Mouse (Mus musculus): ENCODE data around the gene Rhno1.

- no peak for TF ChIP-seq CTCF (conservative IDR thresholded peaks at IDR 0.05; ENCODE audit: insufficient read depth, insufficient read length, low read depth, low read length)
- TF ChIP-seq POLR2A (IDR thresholded peaks at IDR 0.05; ENCODE audit: low read depth, low read length), result no peak
Observed at GRCm38 (mm10) chr6:128390683-128391082, 28.0 kb upstream of the Rhno1 start.
